Mouse (Mus musculus) intestine, embryonic 16.5 days (tissue): ENCODE data around the gene Pxt1. TPM values are rescaled to one million over a fixed set of nuclear protein-coding genes. Genes with fewer than 3 reads are reported as not detected.

Experiments
- ATAC-seq: fragments of 200-750 bp; cut with Nextera tagmentation; 2 replicates; pipeline ENCODE4 v1.8.0; 2017; ENCODE audit warnings: moderate TSS enrichment, moderate library complexity
- H3K27ac ChIP-seq: fragments of 300-500 bp; sonication (generic); 2 replicates; pipeline ENCODE4 v1.5.1; 2014; ENCODE audit warnings: mild to moderate bottlenecking, low read length
- H3K27me3 ChIP-seq: fragments of 300-500 bp; sonication (generic); replicated peaks from 2 replicates; pipeline ENCODE4 v1.6.1; 2014; ENCODE audit warnings: low read length, control low read depth, mixed read lengths; ENCODE audit not compliant: control insufficient read depth, insufficient read depth
- H3K36me3 ChIP-seq: fragments of 300-500 bp; sonication (generic); 2 replicates; pipeline ENCODE4 v1.6.1; 2014; ENCODE audit warnings: low read length, control low read depth; ENCODE audit not compliant: control insufficient read depth, insufficient read depth
- H3K4me1 ChIP-seq: fragments of 300-500 bp; sonication (generic); 2 replicates; pipeline ENCODE4 v1.6.1; 2014; ENCODE audit warnings: low read length, control low read depth, mixed read lengths; ENCODE audit not compliant: control insufficient read depth, insufficient read depth
- H3K4me2 ChIP-seq: fragments of 300-500 bp; sonication (generic); 2 replicates; pipeline ENCODE4 v1.6.1; 2014; ENCODE audit warnings: low read depth, low read length, control low read depth
- H3K4me3 ChIP-seq: fragments of 300-500 bp; sonication (generic); 2 replicates; pipeline ENCODE4 v1.5.1; 2014; ENCODE audit warnings: mild to moderate bottlenecking, low read length
- H3K9ac ChIP-seq: fragments of 300-500 bp; sonication (generic); 2 replicates; pipeline ENCODE4 v1.6.1; 2014; ENCODE audit warnings: low read depth, low read length
- H3K9me3 ChIP-seq: fragments of 300-500 bp; sonication (generic); 2 replicates; pipeline ENCODE4 v1.6.1; 2016; ENCODE audit warnings: low read length, control low read depth; ENCODE audit not compliant: control insufficient read depth
- WGBS: fragments of 180-500 bp; shearing (Covaris S2); extraction: QIAGEN DNeasy Blood & Tissue Kit; methylation state at CpG from one replicate; pipeline ENCODE4 v1.1.7; 2014; 5-methylcytosine and 5-hydroxymethylcytosine counted together
- polyA plus RNA-seq: library from polyadenylated mRNA; unstranded; fragments of >200 nt; fragmentation: Nextera tagmentation; extraction: Ambion mirVana; gene quantifications from 2 replicates; pipeline ENCODE4 v1.2.1, GENCODE M21; 2015

The Pxt1 gene
- polyA plus RNA-seq, 1 experiment from 2014 or later: not detected

- Histone ChIP-seq H3K4me3 (peak overlapping the region; percentile 23), H3K4me2 (peak overlapping the region; percentile 51), H3K27ac (0 out of 2 replicates have a peak overlapping the region, but pooled peaks have one; percentile 9), H3K9me3 (no peaks in the 10 kb centered on the region), H3K27me3 (no peaks in the 10 kb centered on the region), H3K36me3 (no peaks in the 10 kb centered on the region), H3K9ac (peak overlapping the region; percentile 54), H3K4me1 (peaks cover 18% of the 10 kb centered on the region)
- no peak for ATAC-seq
- 9% methylated on average over 29 of the region's 29 CpGs for WGBS
These were observed 34.2 kb downstream of the Pxt1 start for GRCm38 (mm10) chr17:28909252-28909941.

GRCm38 (mm10) chr17:28907959-28908358 is 35.7 kb downstream of the Pxt1 start:
- H3K27ac ChIP-seq: no peak overlapping the region
- no peak overlapping the region for H3K4me2 ChIP-seq
- H3K9ac ChIP-seq: no peak overlapping the region
- H3K27me3 ChIP-seq: no peaks in the 10 kb centered on the region
- H3K9me3 ChIP-seq: no peaks in the 10 kb centered on the region
- no peaks in the 10 kb centered on the region for H3K36me3 ChIP-seq
- ATAC-seq: no peak
- no peak overlapping the region for H3K4me3 ChIP-seq
- H3K4me1 ChIP-seq: peaks cover 16% of the 10 kb centered on the region
- 80% methylated on average over 7 of the region's 7 CpGs for WGBS

GRCm38 (mm10) chr17:28905377-28905916 is 38.2 kb downstream of the Pxt1 start:
- Histone ChIP-seq H3K4me3 (no peak overlapping the region), H3K4me2 (no peak overlapping the region), H3K4me1 (peaks cover 12% of the 10 kb centered on the region), H3K36me3 (peaks cover 2% of the 10 kb centered on the region; the same call in 1 of the 2 replicates), H3K9ac (no peak overlapping the region), H3K27me3 (no peaks in the 10 kb centered on the region), H3K9me3 (no peaks in the 10 kb centered on the region), H3K27ac (no peak overlapping the region)
- 78% methylated on average over 13 of the region's 13 CpGs for WGBS
- ATAC-seq: no peak

DNA sequence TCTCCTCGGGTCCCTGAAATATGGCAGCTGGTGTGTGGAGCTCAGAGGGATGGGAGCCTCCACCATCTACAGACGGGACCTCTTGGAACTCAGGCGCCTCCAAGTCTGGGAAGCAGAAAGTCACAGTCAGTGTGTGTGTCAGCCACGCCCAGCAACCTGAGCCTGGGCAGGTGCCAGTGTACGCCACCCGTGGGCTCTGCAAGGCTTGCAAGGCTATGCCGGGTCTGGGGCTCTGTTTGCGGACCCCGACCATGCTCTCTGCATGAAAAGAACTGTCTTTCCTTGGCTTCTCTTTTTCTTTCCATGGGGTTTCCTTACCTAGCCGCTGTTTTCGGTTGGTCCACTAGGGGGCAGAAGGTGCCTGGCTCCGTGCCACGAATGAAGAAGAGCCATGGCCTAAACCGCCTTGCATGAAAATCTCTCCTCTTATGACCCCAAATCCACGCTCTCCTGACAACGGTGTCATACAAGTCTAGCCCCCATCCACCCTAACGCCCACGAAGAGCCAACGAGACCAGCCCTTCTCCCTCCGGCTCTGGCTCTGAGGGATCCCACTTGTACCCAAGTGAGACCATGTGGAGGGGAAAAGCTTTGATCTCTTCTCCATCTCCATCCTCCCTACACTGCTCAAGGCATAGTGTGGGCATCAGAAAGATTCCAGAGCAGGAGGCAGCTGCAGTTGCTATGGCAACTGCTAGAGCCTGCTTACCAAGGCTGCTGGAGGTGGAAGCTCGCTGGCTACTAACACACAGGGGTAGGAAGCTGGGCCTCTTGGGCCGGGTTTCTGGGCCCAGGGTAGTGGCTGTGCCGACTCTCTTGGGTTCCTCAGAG is 38.9 kb downstream of the Pxt1 start:
- 33% methylated on average over 23 of the region's 23 CpGs for WGBS
- no peak overlapping the region for H3K9ac ChIP-seq
- no peak overlapping the region for H3K4me3 ChIP-seq
- no peaks in the 10 kb centered on the region for H3K9me3 ChIP-seq
- H3K27ac ChIP-seq: no peak overlapping the region
- peaks cover 7% of the 10 kb centered on the region for H3K4me1 ChIP-seq
- no peak overlapping the region for H3K4me2 ChIP-seq
- no peak for ATAC-seq
- H3K36me3 ChIP-seq: peaks cover 2% of the 10 kb centered on the region; the same call in 1 of the 2 replicates
- H3K27me3 ChIP-seq: no peaks in the 10 kb centered on the region

DNA sequence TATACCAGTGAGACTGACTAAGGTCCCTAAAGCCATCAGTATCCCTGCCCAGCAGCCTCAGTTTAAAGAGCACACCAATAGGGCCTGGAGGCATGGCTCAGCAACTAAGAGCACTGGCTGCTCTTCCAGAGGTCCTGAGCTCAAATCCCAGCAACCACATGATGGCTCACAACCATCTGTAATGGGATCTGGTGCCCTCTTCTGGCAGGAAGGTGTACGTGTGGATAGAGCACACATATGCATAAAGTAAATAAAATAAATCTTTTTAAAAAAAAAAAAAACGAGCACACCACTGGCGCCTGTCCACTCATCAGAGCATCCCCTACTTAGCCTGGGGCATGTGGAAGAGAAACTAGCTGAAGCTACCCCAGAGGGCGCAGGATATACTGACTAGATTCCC is 42.1 kb downstream of the Pxt1 start:
- no peak overlapping the region for H3K4me2 ChIP-seq
- ATAC-seq: no peak
- no peak overlapping the region for H3K4me3 ChIP-seq
- no peaks in the 10 kb centered on the region for H3K9me3 ChIP-seq
- no peak overlapping the region for H3K27ac ChIP-seq
- no peaks in the 10 kb centered on the region for H3K4me1 ChIP-seq
- H3K36me3 ChIP-seq: peaks cover 2% of the 10 kb centered on the region; the same call in 1 of the 2 replicates
- 66% methylated on average over 4 of the region's 4 CpGs for WGBS
- H3K9ac ChIP-seq: no peak overlapping the region
- no peaks in the 10 kb centered on the region for H3K27me3 ChIP-seq

DNA sequence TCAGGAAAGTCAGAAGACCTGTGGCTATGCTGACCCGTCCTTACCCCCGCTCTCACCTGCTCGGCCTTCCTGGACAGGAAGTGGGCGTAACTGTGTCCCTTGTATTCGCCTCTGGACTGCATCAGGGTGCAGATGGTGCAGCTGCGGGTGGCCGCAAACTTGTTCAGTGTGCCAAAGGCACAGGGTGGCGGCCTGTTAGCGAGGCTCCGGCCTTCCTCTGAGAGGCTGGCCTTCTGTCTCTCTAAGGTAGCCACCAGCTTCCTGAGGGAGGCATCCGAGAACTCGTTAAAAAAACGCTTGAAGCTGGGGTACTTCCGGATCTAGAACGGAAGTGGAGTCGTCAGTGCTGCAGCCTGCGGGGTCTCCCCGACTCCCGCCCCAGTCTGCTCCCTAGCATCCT is 44.2 kb downstream of the Pxt1 start:
- H3K9ac ChIP-seq: no peak overlapping the region
- peaks cover 2% of the 10 kb centered on the region; the same call in 1 of the 2 replicates for H3K36me3 ChIP-seq
- no peaks in the 10 kb centered on the region for H3K9me3 ChIP-seq
- H3K27ac ChIP-seq: no peak overlapping the region
- H3K27me3 ChIP-seq: no peaks in the 10 kb centered on the region
- no peak for ATAC-seq
- WGBS: 71% methylated on average over 19 of the region's 19 CpGs
- H3K4me3 ChIP-seq: no peak overlapping the region
- no peak overlapping the region for H3K4me2 ChIP-seq
- no peaks in the 10 kb centered on the region for H3K4me1 ChIP-seq

DNA sequence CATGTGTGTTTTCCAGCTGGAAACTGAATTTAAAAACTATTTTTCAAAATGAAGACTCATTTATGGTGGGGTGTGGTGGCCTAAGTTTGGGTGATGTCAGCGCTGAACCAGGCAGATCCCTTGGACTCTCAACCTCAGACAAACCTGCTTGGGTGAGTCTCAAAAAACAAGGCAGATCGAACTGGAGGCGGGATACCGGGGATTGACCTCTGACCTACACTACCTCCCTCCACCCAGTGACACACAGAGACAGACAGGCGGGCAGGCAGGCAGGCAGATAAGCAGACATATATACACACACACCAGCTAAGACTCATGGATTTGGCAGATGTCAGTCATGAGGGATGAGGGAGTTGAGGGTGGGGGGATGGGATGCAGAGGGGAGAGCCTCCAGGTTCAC is 45.4 kb downstream of the Pxt1 start:
- Histone ChIP-seq H3K36me3 (peaks cover 2% of the 10 kb centered on the region; the same call in 1 of the 2 replicates), H3K9me3 (no peaks in the 10 kb centered on the region), H3K27ac (no peak overlapping the region), H3K4me1 (no peaks in the 10 kb centered on the region), H3K9ac (no peak overlapping the region), H3K4me3 (no peak overlapping the region), H3K27me3 (no peaks in the 10 kb centered on the region), H3K4me2 (no peak overlapping the region)
- no peak for ATAC-seq
- 64% methylated on average over 5 of the region's 5 CpGs for WGBS

DNA sequence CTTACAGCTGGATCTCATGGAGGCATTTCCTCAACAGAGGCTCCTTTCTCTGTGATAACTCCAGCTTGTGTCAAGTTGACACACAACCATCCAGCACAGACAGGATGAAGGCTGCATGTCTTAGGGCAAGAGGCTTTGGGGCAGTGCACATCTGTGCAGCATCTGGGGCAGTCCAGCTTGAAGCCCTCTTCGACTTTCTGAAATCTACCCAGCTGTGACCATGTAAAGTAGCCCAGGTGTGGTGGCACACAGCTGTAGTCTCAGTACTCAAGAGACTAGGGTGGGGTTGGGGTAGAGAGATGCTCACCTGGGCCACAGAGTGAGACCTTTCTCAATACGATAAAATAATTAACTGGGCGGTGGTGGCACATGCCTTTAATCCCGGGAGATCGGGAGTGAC is 45.8 kb downstream of the Pxt1 start:
- no peak overlapping the region for H3K27ac ChIP-seq
- H3K4me2 ChIP-seq: no peak overlapping the region
- peaks cover 2% of the 10 kb centered on the region; the same call in 1 of the 2 replicates for H3K36me3 ChIP-seq
- no peak for ATAC-seq
- H3K9ac ChIP-seq: no peak overlapping the region
- no peaks in the 10 kb centered on the region for H3K9me3 ChIP-seq
- WGBS: 92% methylated on average over 5 of the region's 5 CpGs
- H3K27me3 ChIP-seq: no peaks in the 10 kb centered on the region
- no peak overlapping the region for H3K4me3 ChIP-seq
- no peaks in the 10 kb centered on the region for H3K4me1 ChIP-seq

DNA sequence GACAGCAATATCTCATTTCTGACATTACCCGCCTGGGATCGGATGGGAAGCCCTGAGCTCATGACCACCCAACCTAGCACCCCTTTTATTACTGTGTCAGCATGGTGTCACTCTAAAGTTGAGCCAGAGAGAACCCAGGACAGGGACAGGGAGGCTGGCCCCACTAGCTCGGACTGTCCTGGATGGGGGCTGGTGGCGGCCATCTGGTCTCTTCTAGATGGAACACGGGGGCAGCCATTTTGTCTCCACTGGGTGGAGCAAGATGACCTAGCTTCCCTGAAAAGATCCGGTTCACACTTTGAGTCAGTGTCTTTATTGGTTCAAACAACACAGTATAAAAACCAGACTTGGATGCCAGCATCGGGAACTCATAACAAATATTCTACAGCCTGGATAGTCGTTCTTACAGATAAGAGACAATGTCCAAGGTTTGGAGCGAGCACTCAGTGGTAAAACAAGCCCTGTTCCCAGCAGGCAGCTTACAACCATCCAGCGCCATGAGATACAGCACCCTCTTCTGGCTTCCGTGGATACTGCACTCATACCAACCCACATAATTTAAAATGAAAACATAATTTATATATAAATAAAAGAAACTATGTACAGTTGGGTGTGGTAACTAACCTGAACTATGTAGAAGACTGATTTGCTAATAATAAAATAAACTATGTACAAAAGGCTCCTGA is 47.4 kb downstream of the Pxt1 start:
- H3K4me1 ChIP-seq: no peaks in the 10 kb centered on the region
- H3K9ac ChIP-seq: no peak overlapping the region
- WGBS: 92% methylated on average over 11 of the region's 11 CpGs
- H3K4me3 ChIP-seq: no peak overlapping the region
- no peak overlapping the region for H3K27ac ChIP-seq
- no peak for ATAC-seq
- 0 out of 2 replicates have a peak, but pooled peaks cover 2% of the 10 kb centered on the region for H3K36me3 ChIP-seq
- no peaks in the 10 kb centered on the region for H3K27me3 ChIP-seq
- H3K4me2 ChIP-seq: no peak overlapping the region
- H3K9me3 ChIP-seq: no peaks in the 10 kb centered on the region
